In genomic region chr4:66693982-66694578, GRCm38 (mm10) we compare ENCODE assay signal across 18 mouse cellular contexts.
DNase-seq lines count a peak whose midpoint lies in the region; ATAC-seq and TF ChIP-seq lines count a peak whose summit lies in the region.
"Had no signal": no experiment of that assay in that cellular context is flagged by ENCODE, and none has a peak within 500 bp of the region (broad histone marks: within the 10 kb centered on the region; RNA-seq: fewer than 3 reads in every experiment).

No protein-coding gene starts in this region.

- H3K4me1 ChIP-seq in heart, embryonic 10.5 days = 0 out of 2 replicates have a peak, but pooled peaks cover 6% of the 10 kb centered on the region
- H3K4me1 ChIP-seq in hindbrain, embryonic 12.5 days = no peaks in the 10 kb centered on the region
- H3K4me1 ChIP-seq in midbrain, embryonic 14.5 days (ENCODE audit: control insufficient read depth, insufficient read depth, low read length) = peaks cover 4% of the 10 kb centered on the region; the same call in 1 of the 2 replicates
- H3K4me1 ChIP-seq: limb, embryonic 15.5 days; liver, embryonic 15.5 days; stomach, embryonic 15.5 days had no signal

- H3K4me3 ChIP-seq in heart, embryonic 10.5 days = no peak overlapping the region
- no peak overlapping the region for H3K4me3 ChIP-seq in hindbrain, embryonic 12.5 days
- H3K4me3 ChIP-seq in midbrain, embryonic 14.5 days (replicated peaks; ENCODE audit: low read depth, low read length) = no peak overlapping the region
- H3K4me3 ChIP-seq: limb, embryonic 15.5 days; liver, embryonic 15.5 days; stomach, embryonic 15.5 days had no signal

- peak; percentile 79; the same call in 1 of the 2 replicates for ATAC-seq in hindbrain, embryonic 12.5 days (ENCODE audit: low FRiP score)
- ATAC-seq in midbrain, embryonic 14.5 days (ENCODE audit: low FRiP score, low TSS enrichment) = peak; percentile 50

- no peak overlapping the region for H3K4me2 ChIP-seq in hindbrain, embryonic 12.5 days (replicated peaks)
- no peak overlapping the region for H3K4me2 ChIP-seq in midbrain, embryonic 14.5 days (ENCODE audit: low read length)
- H3K4me2 ChIP-seq: limb, embryonic 15.5 days; liver, embryonic 15.5 days; stomach, embryonic 15.5 days had no signal

- H3K36me3 ChIP-seq in heart, embryonic 10.5 days = no peaks in the 10 kb centered on the region
- no peaks in the 10 kb centered on the region for H3K36me3 ChIP-seq in hindbrain, embryonic 12.5 days
- no peaks in the 10 kb centered on the region for H3K36me3 ChIP-seq in midbrain, embryonic 14.5 days (ENCODE audit: control insufficient read depth, insufficient read depth, low read length)
- H3K36me3 ChIP-seq: limb, embryonic 15.5 days; liver, embryonic 15.5 days; stomach, embryonic 15.5 days had no signal

- no peak overlapping the region for H3K9ac ChIP-seq in hindbrain, embryonic 12.5 days
- no peak overlapping the region for H3K9ac ChIP-seq in midbrain, embryonic 14.5 days (replicated peaks; ENCODE audit: low read length)
- H3K9ac ChIP-seq: limb, embryonic 15.5 days; liver, embryonic 15.5 days; stomach, embryonic 15.5 days had no signal

- WGBS in heart, embryonic 10.5 days = 53% methylated on average over 4 of the region's 4 CpGs
- 53% methylated on average over 4 of the region's 4 CpGs for WGBS in hindbrain, embryonic 12.5 days
- 59% methylated on average over 4 of the region's 4 CpGs for WGBS in midbrain, embryonic 14.5 days

- H3K27ac ChIP-seq in heart, embryonic 10.5 days = no peak overlapping the region
- peak overlapping the region; percentile 60 for H3K27ac ChIP-seq in hindbrain, embryonic 12.5 days
- 0 out of 2 replicates have a peak overlapping the region, but pooled peaks have one; percentile 20 for H3K27ac ChIP-seq in midbrain, embryonic 14.5 days (replicated peaks; ENCODE audit: low read depth, low read length)
- H3K27ac ChIP-seq: limb, embryonic 15.5 days; liver, embryonic 15.5 days; stomach, embryonic 15.5 days had no signal

- TF ChIP-seq POLR2A in brain, embryonic 14.5 days (IDR thresholded peaks at IDR 0.05; ENCODE audit: borderline replicate concordance, extremely low read depth, insufficient read depth, insufficient read length, poor library complexity, severe bottlenecking) = no peak

- peak; percentile 39 for DNase-seq in heart, adult 11 months
- no peak for DNase-seq in heart, embryonic 10.5 days (ENCODE audit: low spot score)
- peak; percentile 64 for DNase-seq in brain, embryonic 14.5 days (ENCODE audit: low read depth)
- DNase-seq in midbrain, embryonic 14.5 days = peak; percentile 28
- DNase-seq in urinary bladder, postnatal 25 days (ENCODE audit: low spot score) = no peak
- no peak for DNase-seq in layer of hippocampus, postnatal 36 days
- DNase-seq in ovary, postnatal 36 days (ENCODE audit: low spot score) = no peak
- DNase-seq: adrenal gland, adult 2 months; cerebellum, adult 9-10 months; gastrocnemius, postnatal 25 days; kidney, adult 11 months; kidney, postnatal 10 days; right cerebral cortex, postnatal 14 days; thymus, adult 18-20 months had no signal

- H3K9me3 ChIP-seq in heart, embryonic 10.5 days = no peaks in the 10 kb centered on the region
- no peaks in the 10 kb centered on the region for H3K9me3 ChIP-seq in hindbrain, embryonic 12.5 days (replicated peaks)
- no peaks in the 10 kb centered on the region for H3K9me3 ChIP-seq in midbrain, embryonic 14.5 days (ENCODE audit: control insufficient read depth, low read length)
- H3K9me3 ChIP-seq: limb, embryonic 15.5 days; liver, embryonic 15.5 days; stomach, embryonic 15.5 days had no signal

- H3K27me3 ChIP-seq in heart, embryonic 10.5 days (ENCODE audit: insufficient read depth, poor library complexity, severe bottlenecking) = no peaks in the 10 kb centered on the region
- H3K27me3 ChIP-seq in hindbrain, embryonic 12.5 days = no peaks in the 10 kb centered on the region
- H3K27me3 ChIP-seq in midbrain, embryonic 14.5 days (ENCODE audit: control insufficient read depth, insufficient read depth, low read length) = no peaks in the 10 kb centered on the region
- H3K27me3 ChIP-seq: limb, embryonic 15.5 days; liver, embryonic 15.5 days; stomach, embryonic 15.5 days had no signal

- no peak for TF ChIP-seq CTCF in brain, embryonic 14.5 days (IDR thresholded peaks at IDR 0.05; ENCODE audit: borderline replicate concordance, extremely low read depth, insufficient read depth, insufficient read length)

Comparison
In these comparisons a context has a peak if more than half of its experiments do, and no peak if none do; other contexts are left out.
1. DNase-seq: peak in heart, adult 11 months (single experiment), brain, embryonic 14.5 days (single experiment) and midbrain, embryonic 14.5 days (single experiment); none in heart, embryonic 10.5 days (single experiment), urinary bladder, postnatal 25 days (single experiment), layer of hippocampus, postnatal 36 days (0 of 2) and ovary, postnatal 36 days (single experiment).